Mouse (Mus musculus): ENCODE results near the gene BC037034. TPM values are rescaled to one million over a fixed set of nuclear protein-coding genes. Genes with fewer than 3 reads are reported as not detected.

Gene BC037034
- polyA plus RNA-seq (2012; rRNA removed; ENCODE audit: low replicate concordance) = 55.8 and 97.3 TPM in 2 replicates

DNA sequence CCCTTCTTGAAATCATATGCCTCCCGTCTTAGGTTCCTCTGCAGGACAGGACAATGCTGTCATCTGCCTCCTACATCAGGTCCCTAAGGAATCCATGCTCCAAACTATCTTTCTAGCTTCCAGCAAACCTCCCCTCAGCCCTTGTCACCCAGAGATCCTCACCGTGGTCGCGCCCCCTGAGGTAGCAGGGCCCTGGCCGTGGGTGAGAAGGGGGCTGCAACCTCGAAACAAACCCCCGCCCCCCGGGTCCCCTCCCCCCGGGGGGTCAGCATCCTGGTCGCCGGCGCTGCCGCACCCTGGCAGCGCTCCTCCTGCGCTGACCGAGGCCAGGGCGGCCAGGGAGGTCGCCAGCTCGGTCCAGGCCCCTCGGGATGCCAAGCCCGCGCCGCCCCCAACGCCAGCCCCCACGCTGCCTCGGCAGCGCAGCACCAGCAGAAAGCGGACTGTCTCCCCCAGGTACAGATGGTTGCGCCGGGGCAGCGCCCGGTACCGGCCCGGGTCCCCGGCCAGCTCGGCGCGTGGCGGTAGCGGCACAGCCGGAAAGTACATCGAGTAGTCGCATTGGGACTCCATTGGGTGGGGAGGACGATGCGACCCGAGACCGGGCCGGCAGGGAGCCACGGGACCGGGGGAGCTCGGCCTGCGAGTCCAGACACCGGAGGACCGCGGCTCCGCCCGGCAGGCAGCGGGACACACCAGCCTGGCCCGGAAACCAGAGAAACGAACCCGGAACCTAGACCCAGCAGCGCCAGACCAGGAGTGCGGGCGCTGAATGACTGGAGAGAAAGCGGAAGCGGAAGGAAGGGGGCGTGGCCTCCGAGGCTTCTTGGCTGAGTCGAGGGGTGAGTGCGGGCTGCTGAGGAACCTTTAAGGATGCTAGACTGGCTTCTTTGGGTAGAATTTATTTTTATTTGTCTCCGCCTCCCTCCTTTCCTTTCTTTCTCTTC lies at the start of gene BC037034:
Gene BC037034 (minus strand): TSS at position 774 of the 947 bp plus-strand sequence.

DNA sequence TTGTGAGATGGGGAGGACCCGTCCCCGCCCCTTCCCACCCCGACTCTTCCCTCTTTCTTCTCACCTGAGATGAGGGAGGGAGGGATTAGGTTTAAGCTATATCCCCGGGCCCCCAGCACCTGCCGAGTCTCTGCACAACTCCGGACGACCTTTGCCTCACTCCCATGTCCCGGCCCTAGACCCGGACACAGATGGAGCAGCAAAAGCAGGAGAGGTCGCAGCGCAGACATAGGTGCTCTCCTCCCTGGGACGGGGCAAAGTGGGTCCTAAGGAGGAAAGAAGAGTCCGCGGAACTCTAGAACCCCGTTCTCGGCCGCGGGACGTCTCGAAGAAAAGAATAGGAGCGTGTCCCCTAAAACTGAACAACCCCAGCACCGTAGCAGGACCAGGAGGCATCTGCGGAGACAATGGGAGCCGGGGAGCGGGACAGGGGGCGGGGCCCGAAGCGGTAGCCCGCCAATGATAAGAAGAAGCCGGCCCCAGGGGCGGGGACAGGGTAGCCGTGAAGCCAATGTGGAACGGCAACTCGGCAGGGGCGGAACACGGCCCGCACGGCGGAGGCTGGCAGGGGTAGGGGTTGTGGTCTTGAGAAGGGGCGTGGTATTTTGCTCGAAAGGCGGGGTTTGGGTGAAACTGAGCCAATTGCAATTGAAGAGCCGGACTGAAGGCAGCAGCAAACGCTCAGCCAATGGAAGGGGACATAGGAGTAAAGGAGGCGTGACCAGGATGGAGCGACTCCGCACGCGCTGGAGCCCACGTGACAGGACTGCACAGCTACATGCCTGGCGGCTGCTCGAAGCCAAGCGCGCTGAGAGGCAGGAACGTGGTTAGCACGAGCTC lies 16.0 kb upstream of the BC037034 start, which contains the start of the genes Gm43720, Gpc2 and Stag3:
Gene Gm43720 (minus strand): TSS at position 374 of the 840 bp plus-strand sequence.
Gene Gpc2 (minus strand): TSS at position 421 of the 840 bp plus-strand sequence.
Gene Stag3 (plus strand): TSS at position 656 of the 840 bp plus-strand sequence.

DNA sequence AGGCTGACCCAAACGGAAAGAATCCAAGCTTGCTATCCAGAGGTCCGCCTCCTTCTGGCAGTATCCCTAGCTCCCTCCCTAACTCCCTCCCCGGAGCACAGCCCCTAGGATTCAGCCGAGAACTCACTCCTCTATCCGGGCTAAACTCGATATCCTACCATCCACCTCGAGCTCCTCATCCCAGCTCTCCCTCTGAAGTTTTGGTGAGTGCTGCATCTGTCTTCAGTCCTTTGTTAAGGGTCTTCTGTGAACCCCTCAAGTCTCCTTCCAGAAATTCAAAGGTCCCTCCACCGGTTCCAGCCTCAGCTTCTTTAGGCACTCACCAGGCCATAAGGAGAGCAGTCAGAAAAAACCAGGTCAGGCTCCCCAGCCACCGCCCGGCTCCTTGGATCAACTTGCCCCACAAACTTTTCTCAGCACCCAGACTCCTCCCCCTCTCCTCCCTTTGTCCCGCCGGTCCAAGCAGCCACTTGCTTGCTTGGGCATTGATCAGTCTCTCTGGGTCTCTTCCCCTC lies 8.6 kb upstream of the BC037034 start, which contains the start of gene Gal3st4:
Gene Gal3st4 (minus strand): TSS at position 432 of the 515 bp plus-strand sequence.

DNA sequence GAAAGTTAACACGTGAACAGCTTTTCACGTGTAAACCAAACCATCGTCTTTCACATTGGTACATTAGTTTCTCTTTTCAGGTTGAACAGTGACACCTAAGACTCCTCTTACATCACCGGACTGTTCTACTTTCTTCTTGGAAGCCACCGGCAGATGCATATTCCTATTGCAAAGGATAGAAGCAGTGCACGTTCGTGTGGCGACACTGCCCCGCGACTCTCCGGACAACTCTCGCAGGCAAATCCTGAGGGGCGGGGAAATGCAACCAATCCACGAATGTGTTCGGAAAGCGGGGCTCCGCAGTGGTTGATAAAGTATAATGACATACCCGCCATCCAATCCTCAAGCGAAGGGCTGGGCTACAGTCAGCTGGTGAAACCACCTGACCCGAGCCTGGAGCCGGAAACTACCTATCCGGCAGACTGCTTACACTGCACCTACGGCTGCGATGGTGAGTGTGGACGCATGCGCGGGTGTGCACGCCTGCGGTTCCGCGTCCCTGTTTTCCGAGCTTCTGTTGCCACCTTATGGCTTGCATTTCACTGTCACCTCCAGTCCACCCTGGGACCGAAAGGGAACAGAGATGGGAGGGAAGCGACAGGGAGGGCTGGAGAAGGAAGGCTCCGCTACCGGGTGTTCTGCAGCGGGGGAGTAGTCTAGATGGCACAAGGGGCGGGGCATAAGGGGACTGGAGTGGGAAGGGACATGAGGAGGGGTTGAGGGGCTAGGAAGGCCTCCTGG lies 8.3 kb downstream of the BC037034 start, which contains the start of gene Lamtor4:
Gene Lamtor4 (plus strand): TSS at position 130 of the 741 bp plus-strand sequence.

GRCm38 (mm10) chr5:138225700-138226099 lies 38.1 kb downstream of the BC037034 start, which contains the start of gene Nxpe5:
Gene Nxpe5 (plus strand): TSS chr5:138225898.

Other genes with a start within 250 kb of the BC037034 start
- not detected in 2 replicates for gene Smok3a, start 242.8 kb downstream of the BC037034 start, polyA plus RNA-seq (2012; rRNA removed; ENCODE audit: low replicate concordance)
- gene Smok3b, start 242.6 kb downstream of the BC037034 start, polyA plus RNA-seq (2012; rRNA removed; ENCODE audit: low replicate concordance) = not detected in 2 replicates
- gene Smok3c, start 210.8 kb downstream of the BC037034 start, polyA plus RNA-seq (2012; rRNA removed; ENCODE audit: low replicate concordance) = not detected in 2 replicates
- 2.6 and 6.0 TPM in 2 replicates for gene Zkscan1, start 178.9 kb downstream of the BC037034 start, polyA plus RNA-seq (2012; rRNA removed; ENCODE audit: low replicate concordance)
- gene Zscan21, start 147.1 kb downstream of the BC037034 start, polyA plus RNA-seq (2012; rRNA removed; ENCODE audit: low replicate concordance) = 4.6 and 8.1 TPM in 2 replicates
- 2.3 and 3.0 TPM in 2 replicates for gene Zfp113, start 108.3 kb downstream of the BC037034 start, polyA plus RNA-seq (2012; rRNA removed; ENCODE audit: low replicate concordance)
- 58.2 and 130 TPM in 2 replicates for gene Cops6, start 103.0 kb downstream of the BC037034 start, polyA plus RNA-seq (2012; rRNA removed; ENCODE audit: low replicate concordance)
- 42.4 and 60.0 TPM in 2 replicates for gene Ap4m1, start 92.0 kb downstream of the BC037034 start, polyA plus RNA-seq (2012; rRNA removed; ENCODE audit: low replicate concordance)
- gene Mcm7, start 91.6 kb downstream of the BC037034 start, polyA plus RNA-seq (2012; rRNA removed; ENCODE audit: low replicate concordance) = 23.8 and 27.4 TPM in 2 replicates
- 56.7 and 72.9 TPM in 2 replicates for gene Taf6, start 76.6 kb downstream of the BC037034 start, polyA plus RNA-seq (2012; rRNA removed; ENCODE audit: low replicate concordance)
- gene Cnpy4, start 76.5 kb downstream of the BC037034 start, polyA plus RNA-seq (2012; rRNA removed; ENCODE audit: low replicate concordance) = 2.6 and 4.9 TPM in 2 replicates
- 5.2 and 11.9 TPM in 2 replicates for gene Mblac1, start 69.7 kb downstream of the BC037034 start, polyA plus RNA-seq (2012; rRNA removed; ENCODE audit: low replicate concordance)
- 2.6 and 4.4 TPM in 2 replicates for gene Nxpe5, start 38.1 kb downstream of the BC037034 start, polyA plus RNA-seq (2012; rRNA removed; ENCODE audit: low replicate concordance)
- gene Lamtor4, start 8.6 kb downstream of the BC037034 start, polyA plus RNA-seq (2012; rRNA removed; ENCODE audit: low replicate concordance) = 177 and 194 TPM in 2 replicates
- gene Gal3st4, start 8.8 kb upstream of the BC037034 start, polyA plus RNA-seq (2012; rRNA removed; ENCODE audit: low replicate concordance) = 0.41 and 1.4 TPM in 2 replicates
- gene Gm43720, start 15.9 kb upstream of the BC037034 start, polyA plus RNA-seq (2012; rRNA removed; ENCODE audit: low replicate concordance) = 0.04 TPM in 1 of 2 replicates, not detected in the other
- 4.2 and 7.0 TPM in 2 replicates for gene Gpc2, start 16.0 kb upstream of the BC037034 start, polyA plus RNA-seq (2012; rRNA removed; ENCODE audit: low replicate concordance)
- gene Stag3, start 16.2 kb upstream of the BC037034 start, polyA plus RNA-seq (2012; rRNA removed; ENCODE audit: low replicate concordance) = 0.38 and 0.56 TPM in 2 replicates
- gene Pvrig, start 77.9 kb upstream of the BC037034 start, polyA plus RNA-seq (2012; rRNA removed; ENCODE audit: low replicate concordance) = 1.3 and 1.4 TPM in 2 replicates
- gene Zfp157, start 177.4 kb upstream of the BC037034 start, polyA plus RNA-seq (2012; rRNA removed; ENCODE audit: low replicate concordance) = 2.8 and 4.3 TPM in 2 replicates